Mouse (Mus musculus) v-Abl transformed pro-B cells (cell line): ENCODE measurements around the gene Rpgrip1l.

Experiments used
- in situ Hi-C, 2 experiments: fragments of 400-800 bp; cut with MboI; formaldehyde crosslinking; loops; one replicate each; pipeline ENCODE4 v1.15.1; 2025; ENCODE audit not compliant: unreplicated experiment in 2 of 2

The Rpgrip1l gene

GRCm38 (mm10) chr8:91312835-91313832, at the start of gene Rpgrip1l, which contains the start of gene Fto:
Gene Rpgrip1l (minus strand): TSS chr8:91313262.
Gene Fto (plus strand): TSS chr8:91313525.
- in situ Hi-C loops, result loop anchor here (10.0 to 25.0 kb wide), 3 partner anchors 501 to 1049 kb away; partner anchors contain the start of genes Irx5 (in 2 of the 2) and Gm19935 (in 1 of the 2)

- in situ Hi-C loops, result no loop called here
These were observed 47.7 kb upstream of the Rpgrip1l start for GRCm38 (mm10) chr8:91360644-91361357.

GRCm38 (mm10) chr8:91359511-91359910, 46.4 kb upstream of the Rpgrip1l start:
- in situ Hi-C loops, result no loop called here

- in situ Hi-C loops, result no loop called here
These were observed 45.0 kb upstream of the Rpgrip1l start for GRCm38 (mm10) chr8:91358016-91358415.

GRCm38 (mm10) chr8:91357493-91358014, 44.5 kb upstream of the Rpgrip1l start:
- in situ Hi-C loops, result no loop called here

- in situ Hi-C loops, result no loop called here
These were observed 43.1 kb upstream of the Rpgrip1l start for GRCm38 (mm10) chr8:91355956-91356699.

- in situ Hi-C loops, result no loop called here
These were observed 42.3 kb upstream of the Rpgrip1l start for GRCm38 (mm10) chr8:91355301-91355905.

GRCm38 (mm10) chr8:91353907-91354306, 40.8 kb upstream of the Rpgrip1l start:
- in situ Hi-C loops, result no loop called here

GRCm38 (mm10) chr8:91353062-91353461, 40.0 kb upstream of the Rpgrip1l start:
- in situ Hi-C loops, result no loop called here

- in situ Hi-C loops, result no loop called here
These were observed 39.5 kb upstream of the Rpgrip1l start for GRCm38 (mm10) chr8:91352598-91352997.

GRCm38 (mm10) chr8:91350628-91351027, 37.6 kb upstream of the Rpgrip1l start:
- in situ Hi-C loops, result no loop called here

GRCm38 (mm10) chr8:91349816-91350215, 36.8 kb upstream of the Rpgrip1l start:
- in situ Hi-C loops, result no loop called here

GRCm38 (mm10) chr8:91347595-91347994, 34.5 kb upstream of the Rpgrip1l start:
- in situ Hi-C loops, result no loop called here

GRCm38 (mm10) chr8:91347146-91347545, 34.1 kb upstream of the Rpgrip1l start:
- in situ Hi-C loops, result no loop called here

- in situ Hi-C loops, result no loop called here
These were observed 31.6 kb upstream of the Rpgrip1l start for GRCm38 (mm10) chr8:91344659-91345058.

GRCm38 (mm10) chr8:91342798-91343197, 29.7 kb upstream of the Rpgrip1l start:
- in situ Hi-C loops, result no loop called here

- in situ Hi-C loops, result no loop called here
These were observed 29.1 kb upstream of the Rpgrip1l start for GRCm38 (mm10) chr8:91342196-91342595.

GRCm38 (mm10) chr8:91340746-91341145, 27.7 kb upstream of the Rpgrip1l start:
- in situ Hi-C loops, result no loop called here

- in situ Hi-C loops, result no loop called here
These were observed 26.6 kb upstream of the Rpgrip1l start for GRCm38 (mm10) chr8:91339651-91340050.
